Mouse (Mus musculus): Measurements from ENCODE around the gene Evl.

Gene Evl

DNA sequence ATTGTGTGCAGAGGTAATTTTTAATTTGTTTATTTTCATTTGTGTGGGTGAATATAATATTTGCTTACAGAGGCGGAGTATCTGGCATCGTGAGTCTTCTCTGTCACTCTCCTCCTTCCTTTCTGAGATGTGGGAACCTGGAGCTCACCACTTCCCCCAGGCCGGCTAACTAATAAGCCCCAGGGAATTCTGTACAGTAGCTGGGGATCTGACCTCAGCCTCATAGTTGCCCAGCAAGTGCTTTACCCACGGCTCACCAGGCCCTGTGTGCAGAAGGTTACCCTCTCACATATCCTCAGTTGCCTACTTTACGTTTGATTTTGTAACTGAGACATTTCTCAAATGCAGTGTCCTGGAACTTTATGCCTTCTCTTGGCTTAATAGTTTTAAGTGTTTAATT lies 37.1 kb downstream of the Evl start:
- DNase-seq (ENCODE audit: low spot score), result peak; percentile 62

DNA sequence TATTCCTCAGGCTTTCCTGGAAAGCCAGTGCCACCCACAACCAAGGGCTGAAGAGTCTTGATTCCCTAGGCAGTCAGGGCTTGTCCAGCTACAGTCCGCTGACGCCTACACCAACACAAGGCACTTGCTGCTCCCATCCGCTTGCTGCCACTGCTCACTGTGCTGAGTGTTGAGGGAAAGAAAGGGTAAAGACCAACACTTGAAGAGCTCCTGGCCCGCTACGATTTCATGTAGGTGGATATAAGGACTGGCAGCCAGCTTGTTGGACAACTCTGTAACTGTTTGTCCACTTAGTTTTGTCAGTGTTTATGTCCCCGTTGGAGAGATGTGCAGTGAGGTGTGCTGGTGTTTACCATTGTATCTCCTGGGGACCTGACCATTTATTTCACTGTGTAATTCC lies 38.3 kb downstream of the Evl start:
- DNase-seq (ENCODE audit: low spot score), result no peak

DNA sequence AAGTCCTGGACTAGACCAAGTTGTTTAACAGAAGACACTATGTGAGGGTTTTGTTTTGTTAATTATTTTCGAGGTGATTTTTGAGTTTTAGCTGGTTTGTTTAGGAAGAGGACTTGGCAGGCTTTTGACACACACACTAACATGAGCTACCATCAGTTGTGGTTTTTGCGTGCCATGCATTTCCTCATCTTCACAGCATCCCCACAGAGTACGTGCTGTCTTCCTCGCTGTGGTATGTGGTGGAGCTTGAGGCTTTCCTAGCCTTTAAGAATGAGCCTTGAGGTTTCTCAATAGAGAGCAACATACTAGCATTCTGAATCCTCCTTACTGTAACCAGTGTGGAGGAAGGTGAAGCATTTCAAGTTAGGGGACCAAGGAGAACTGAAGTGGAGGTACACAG lies 46.3 kb downstream of the Evl start:
- no peak for DNase-seq (ENCODE audit: low spot score)

DNA sequence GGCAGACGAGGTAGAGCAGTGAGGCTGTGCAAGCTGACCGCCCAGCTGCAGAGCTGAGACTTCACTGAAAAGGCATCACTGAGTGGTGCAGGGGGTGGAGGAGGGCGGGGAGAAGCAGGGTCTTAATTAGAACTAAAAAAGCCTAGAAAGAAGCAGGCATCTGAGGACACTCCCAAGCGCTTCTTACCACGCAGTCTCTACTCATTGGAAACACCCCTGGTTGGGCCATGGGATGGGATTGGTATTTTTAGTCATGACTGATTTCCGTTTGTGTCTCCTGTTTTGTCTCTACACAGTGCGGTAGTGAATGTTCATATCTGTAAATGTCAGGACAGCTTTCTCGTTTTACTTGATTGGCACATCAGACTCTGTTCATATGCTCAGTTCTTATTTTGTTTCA lies 46.8 kb downstream of the Evl start:
- no peak for DNase-seq (ENCODE audit: low spot score)

DNA sequence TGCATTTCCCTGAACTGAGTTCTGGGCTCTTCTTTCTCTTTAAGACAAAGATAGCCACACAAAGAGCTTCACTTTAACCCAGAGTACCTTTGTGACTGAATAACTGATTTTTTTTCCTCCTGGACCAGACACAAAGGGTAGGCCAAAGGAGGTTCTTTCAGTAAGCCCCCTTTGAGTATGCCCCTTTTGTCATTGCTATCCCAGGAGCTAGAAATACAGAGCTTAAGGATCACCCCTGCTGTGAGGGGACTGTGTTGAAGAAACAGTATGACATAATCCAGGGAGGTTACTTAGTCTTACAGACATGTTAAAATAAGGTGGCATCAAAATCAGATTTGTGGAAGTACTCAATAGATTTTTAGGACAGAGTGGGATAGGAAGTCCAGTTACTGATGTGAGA lies 50.0 kb downstream of the Evl start:
- no peak for DNase-seq (ENCODE audit: low spot score)

DNA sequence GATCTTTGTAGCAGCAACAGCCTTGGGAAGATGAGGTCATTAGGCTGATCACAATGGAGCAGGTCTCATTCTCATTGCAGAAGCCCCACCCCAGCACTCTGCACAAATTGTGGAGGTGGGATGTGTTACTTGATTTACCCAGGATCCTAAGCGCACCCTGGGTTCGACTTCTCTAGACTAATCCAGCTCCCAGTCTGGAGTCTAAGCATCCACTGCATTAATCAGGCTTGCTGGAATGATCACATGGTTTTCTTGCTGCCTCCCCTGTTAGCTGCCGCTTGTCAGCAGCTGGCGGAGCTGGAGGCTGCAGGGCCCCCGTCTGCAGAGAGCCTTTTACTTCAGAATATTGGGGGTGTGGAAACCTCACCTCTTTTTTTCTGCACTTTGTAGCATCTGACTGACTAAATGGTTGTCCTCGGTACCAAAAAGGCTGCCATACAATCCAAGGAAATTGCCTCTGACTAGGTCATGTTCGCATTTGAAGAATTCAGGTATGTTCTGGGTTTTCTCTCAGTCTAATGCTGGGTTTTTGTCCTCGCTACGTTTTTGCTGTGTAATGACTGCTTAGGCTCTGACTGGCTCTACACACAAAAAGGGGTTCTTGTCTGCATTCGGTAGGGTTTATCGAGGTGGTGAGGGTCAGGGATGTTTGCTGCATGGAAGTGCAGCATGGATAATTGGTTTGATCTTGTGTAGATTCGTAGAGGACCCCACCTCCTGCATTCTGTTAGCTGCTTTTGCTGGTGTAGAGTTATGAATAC lies 51.2 kb downstream of the Evl start:
- no peak for DNase-seq (ENCODE audit: low spot score)

DNA sequence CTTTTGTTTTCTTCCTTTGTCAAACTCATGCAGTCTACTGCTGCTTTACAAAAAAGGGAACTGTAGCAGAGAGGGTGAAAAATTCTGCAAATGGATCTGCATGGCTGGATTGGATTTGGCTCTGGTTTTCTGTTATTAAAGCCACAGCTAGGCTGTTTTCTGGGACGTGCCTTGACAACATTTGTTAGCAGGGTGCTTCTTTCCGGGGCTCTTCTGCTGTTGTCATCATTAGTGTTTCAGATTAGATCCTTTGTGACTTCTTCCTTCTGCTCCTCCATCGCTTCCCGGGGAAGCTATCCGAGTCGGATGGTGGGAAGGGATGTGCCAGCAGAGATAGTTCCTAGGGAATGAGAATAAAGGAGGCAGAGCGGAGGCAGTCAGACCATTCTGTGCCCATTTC lies 51.8 kb downstream of the Evl start:
- no peak for DNase-seq (ENCODE audit: low spot score)

DNA sequence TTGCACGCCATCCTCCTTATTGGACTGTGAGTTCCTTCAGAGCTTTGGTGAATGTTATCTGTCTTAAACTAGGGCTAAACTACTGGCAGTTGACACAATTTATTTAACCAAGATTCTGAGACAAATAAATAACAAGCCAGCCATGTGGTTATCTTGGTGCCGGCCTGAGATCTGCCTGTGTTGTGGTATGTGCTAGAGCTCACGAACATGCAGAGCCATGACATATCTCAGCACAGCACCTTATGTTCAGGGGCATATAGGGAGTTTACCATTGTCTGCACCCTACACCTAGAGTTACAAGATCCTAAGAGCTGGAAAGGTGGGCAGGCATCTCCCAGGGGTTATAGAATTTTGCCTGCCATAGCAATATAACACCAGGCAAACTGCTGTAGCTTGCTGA lies 54.9 kb downstream of the Evl start:
- DNase-seq (ENCODE audit: low spot score), result no peak

DNA sequence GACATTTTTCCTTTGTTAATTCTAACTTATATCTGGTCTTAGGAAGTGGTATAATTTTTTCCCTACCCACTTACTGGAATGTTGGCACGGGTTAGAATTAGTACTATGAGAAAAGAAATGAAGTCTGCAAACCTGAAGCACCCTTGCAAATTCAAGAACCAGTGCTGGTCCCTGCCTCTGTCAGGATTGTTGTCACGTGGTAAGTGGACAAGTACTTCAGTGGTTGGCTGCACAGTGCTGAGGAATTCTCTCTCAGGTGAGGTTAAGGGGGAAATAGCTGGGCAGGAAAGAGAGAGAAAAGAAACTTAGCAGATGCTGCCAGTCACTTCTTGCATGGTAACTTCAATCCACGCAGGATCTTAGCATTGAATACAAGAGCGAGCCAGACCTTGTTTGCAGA lies 55.7 kb downstream of the Evl start:
- DNase-seq (ENCODE audit: low spot score), result no peak

DNA sequence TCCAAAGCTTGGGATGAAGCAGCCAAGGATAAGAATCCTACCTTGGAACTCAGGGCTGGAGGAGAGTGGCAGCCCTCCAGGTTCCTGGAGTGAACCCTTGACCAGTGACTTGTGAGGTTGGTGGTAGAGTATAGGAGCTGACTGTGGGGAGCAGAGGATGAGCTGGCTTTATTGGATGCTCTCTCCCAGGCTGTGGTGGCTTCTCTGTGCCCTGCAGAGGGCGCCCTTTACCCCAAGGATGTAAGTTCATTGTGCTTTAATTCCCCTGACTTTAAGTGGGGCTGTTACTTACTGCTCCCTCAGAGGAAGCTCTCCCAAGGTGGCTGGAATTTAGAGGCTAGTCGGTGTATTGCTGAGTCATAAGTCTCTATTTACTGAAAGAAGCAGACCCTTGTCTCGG lies 58.6 kb downstream of the Evl start:
- DNase-seq (ENCODE audit: low spot score), result peak; percentile 80

DNA sequence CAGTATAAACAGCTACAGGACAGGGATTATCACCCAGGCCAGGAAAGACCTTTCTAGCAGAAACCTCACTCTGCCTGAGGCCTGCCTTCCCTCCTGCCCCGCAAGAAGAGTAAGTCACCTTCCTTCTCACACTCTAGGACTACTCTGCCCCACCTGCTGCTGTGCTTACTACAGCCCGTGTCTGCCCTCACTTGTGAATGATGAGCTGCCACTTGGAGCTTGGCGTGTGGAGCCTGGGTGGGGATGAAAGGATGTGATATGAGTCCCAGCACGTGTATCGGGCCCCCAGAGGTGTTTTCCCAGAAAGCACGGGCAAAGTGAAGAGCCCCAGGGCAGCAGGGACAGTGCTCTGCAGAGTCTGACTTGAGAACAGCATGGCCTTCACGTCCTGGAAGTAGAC lies 63.0 kb downstream of the Evl start:
- no peak for DNase-seq (ENCODE audit: low spot score)

DNA sequence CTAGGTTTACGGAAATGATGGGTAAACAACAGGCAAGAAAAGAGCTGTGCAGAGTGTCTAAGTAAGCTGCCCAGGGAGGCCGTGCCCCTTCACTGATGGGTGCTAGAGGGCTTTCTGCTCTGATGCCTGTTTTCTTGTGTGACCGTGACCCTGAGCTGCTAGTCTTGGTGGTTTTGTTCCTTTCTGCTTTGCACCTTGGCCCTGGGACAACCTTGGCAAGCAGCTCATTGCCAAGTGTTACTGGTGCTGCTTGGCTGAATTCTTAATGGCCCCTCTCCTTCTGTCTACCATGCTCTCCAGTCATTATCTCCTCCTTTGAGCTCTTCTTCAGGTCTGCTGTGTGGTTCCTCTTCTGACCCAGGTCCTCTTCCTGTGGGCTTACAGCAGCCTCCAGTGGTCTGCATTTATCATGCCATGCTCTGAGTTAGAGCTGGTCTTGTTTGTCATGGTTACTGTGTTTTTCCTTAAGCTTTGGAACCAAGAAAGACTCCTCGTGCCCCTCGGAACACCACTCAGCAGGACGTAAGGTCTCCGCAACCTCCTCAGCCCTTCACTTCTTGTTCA lies 65.4 kb downstream of the Evl start:
- peak; percentile 18 for DNase-seq (ENCODE audit: low spot score)

DNA sequence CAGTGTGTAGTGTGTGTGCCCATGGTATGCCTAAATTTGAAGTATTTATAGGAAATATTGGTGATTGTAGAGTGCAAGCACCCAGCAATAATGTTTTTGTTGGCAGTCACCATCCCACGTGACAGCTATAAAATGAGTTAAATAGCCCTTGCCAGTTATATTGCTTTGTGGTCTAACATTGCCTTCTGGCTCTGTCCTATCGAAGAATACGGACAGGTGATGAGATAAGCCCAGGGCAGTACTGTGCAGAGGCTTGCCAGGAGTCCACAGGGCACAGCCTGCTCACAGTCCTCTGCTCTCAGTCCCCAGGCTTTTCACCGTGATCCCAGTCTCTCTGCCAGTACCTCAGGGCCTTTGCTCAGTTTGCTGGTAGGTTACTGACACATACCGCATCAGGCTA lies 67.9 kb downstream of the Evl start:
- no peak for DNase-seq (ENCODE audit: low spot score)

DNA sequence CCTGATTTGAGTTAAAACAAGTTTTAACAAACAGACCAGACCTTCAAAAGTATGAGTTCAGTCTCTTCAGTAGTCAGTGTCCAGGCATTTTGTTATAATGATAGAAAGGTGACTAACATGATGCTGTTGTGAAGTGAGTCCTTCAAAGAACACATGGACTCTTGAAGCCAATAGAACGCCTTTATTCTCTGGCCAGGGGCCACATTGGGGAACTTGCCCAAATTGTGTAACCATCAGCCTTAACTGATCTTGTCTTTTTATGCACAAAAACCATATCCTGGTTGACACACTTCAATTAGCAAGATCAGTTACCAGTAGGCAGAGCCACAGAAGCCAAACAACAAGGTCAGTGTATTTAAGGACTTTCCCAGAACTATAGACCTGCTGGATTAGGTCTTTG lies 75.0 kb downstream of the Evl start:
- DNase-seq (ENCODE audit: low spot score), result no peak

DNA sequence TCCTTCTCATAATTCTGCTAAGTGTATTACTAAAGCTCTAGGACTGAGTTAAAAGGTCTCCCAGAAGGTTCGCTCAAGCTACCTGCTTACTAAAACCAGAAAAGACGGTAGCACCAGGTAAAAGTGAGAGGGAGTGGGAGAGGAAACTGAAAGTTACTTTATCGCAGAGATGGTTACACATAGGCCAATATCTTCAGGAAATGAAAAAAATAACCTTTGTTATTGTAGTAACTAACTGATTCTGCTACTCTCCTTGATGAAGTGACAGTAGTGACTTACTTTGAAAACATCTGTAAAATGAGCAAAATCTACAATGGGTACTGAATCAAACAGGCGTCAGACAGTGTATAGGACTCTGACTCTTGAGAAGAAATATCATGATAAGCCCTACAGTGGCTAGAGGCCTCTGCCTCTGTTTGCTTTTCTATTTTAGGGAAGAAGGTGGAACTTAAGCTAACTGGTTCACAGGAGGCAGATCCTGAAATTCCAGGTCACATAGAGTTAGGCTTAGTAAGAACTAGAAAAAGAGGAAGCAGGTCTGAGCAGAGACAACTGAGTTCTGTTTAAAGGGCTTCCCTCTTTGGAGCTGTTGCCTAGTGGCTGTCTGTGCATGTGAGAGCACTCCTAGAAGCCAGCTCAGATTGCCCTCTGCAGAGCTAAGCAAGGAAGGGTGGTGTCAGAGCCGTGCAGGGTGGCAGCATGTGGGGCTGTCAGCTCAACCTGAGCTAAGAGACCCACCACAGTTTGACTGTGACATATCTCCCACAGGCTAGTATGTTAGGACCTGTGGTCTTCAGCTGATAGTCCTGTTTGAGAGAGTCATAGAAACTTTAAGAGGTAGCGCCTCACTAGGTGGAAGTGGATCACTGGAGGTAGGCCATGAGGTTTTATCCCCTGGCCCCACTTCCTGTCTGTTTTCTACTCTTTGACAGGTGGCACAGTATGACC lies 76.5 kb downstream of the Evl start:
- DNase-seq (ENCODE audit: low spot score), result no peak

DNA sequence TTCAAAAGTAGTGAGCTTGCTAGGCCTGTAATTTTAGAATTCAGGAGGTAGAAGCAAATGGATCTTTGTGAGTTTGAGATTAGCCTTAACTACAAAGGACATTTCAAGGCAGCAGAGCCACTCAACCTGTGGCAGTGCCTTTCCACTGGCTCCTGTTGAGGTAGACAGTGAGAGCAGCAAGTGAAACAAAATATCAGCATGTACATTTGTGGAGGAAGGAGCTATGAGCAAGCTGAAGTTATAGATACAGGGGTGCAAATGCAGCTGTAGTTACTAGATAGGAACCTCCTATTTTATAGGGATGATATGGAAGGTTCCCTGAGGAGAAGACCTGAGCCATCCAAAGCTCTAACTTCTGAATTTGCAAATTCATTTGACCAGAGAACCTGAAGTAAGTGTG lies 78.0 kb downstream of the Evl start:
- DNase-seq (ENCODE audit: low spot score), result no peak

DNA sequence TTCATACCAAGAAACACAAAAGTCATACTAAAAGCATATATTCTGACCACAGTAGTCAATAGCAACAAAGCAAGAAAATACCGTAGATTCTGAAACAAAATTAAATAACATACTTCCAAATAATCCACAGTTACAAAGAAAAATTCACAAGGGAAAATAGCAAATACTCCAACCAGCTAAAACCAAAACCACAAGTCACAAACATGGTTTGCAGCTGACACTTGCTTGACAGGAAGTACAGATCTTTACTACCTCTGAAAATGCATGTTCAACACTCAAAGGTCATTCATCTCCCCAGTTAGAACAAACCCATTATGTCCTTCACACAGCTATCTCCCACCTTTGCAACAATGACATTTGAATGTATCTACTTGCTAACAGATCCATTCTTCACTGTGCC lies 79.5 kb downstream of the Evl start:
- no peak for DNase-seq (ENCODE audit: low spot score)

DNA sequence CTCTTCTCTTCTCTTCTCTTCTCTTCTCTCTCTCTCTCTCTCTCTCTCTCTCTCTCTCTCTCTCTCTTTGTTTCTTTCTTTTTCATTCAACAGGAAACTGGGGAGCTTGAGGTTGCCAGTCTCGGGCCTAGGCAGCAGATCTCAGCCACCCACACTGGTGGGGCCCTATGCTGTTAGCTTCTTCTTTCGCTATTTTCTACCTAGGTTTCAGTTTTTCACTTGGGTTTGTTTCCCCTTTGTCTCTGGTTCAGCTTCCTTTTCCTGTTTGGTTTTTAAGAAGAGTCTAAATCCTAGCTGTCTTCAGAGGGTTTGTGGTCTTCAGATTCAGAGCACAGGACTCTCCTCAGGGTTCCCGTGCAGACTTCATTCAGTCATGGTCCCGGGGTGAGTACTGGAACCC lies 81.0 kb downstream of the Evl start:
- DNase-seq (ENCODE audit: low spot score), result no peak

DNA sequence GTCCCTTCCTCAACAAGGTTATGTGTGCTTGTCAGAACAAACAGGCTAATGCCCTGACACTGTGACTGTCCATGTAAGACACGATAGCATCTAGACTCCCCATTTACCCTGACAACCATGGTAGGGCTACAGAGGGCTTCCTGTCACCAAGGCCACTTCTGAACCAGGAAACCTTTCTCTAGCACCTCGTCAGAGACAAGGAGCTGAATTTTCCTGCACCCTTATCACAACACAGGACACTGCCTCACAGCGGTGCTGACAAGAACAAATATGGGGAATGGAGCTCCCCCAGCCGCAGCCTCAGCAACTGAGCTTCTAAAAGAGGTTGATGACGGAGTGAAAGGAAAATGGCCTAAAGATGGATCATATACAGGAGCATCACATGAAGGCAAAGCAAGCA lies 82.9 kb downstream of the Evl start:
- no peak for DNase-seq (ENCODE audit: low spot score)

DNA sequence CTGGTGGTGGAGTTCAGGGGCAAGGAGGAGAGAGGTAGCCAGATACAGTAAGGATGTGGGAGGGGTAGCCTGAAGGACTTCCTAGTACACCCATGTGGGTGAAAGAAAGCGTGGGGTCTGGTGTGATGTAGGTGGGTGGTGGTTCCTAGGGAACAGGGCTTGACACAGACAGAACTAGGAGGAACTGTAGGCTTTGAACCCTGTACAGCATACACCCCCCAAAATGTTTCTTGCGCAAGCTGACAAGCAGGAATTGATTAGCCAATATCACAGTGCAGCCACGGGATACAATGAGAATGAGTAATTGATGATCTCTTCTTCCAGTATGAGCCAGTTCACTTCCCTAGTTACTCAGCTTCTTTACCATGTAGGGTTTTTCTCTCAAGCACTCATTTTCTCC lies 84.6 kb downstream of the Evl start:
- DNase-seq (ENCODE audit: low spot score), result peak; percentile 9

DNA sequence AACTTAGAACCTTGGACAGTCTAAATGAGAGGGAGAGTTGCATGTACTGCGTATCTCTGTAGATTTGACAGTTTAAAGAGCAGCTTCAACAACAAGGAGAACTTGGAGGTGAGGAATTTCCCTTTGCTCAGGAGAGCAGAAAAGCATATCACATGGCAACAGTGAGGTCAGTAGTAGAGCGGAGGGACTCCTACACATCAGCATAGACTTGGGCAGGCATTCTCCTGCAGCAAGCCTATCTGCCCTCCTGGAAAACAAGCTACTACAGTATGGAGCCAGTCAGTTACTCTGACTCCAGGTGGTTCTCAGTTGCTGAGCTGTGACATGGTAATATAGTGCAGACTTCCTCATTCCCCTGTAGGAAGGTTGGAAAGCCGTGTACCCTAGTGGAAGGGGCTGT lies 87.5 kb downstream of the Evl start:
- no peak for DNase-seq (ENCODE audit: low spot score)

DNA sequence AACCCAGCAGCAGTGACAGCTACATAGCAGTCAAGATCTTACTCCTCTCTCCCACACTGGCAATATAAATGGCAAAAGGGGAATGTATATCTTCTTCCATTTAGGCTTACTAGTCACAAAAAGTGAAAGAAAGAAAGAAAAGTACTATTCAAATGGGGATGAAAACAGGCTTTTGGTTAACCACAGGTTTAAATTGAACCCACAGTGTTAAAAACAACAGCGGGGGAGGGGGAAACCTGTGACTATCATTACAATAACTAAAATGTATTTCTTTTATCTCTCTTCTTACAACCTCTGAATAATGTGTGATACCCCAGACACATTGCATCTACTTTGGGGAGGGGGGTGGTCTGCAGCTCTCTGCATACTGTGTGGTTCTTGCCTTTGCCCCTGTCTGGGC lies 91.7 kb downstream of the Evl start:
- no peak for DNase-seq (ENCODE audit: low spot score)

DNA sequence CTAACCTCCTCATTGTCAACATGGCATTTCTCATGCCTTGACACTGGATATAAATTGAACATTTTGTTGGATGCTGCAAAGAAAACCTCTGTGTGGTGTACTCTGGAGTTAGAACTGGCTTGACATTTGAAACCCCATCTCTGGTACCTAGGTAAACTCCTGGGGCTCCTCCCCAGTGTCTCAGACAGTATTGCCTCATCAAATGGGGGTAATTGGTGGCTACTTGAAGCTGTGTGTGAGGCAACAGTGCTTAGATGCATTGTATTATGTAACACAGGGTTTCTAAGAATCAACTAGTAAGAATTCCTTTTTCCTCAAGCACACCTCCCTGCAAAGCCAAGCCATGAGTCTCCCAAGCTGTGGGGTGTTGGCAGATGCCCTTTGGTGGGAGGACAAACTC lies 93.3 kb downstream of the Evl start:
- no peak for DNase-seq (ENCODE audit: low spot score)

Measured in adipocyte (in vitro differentiated cells).